Mouse (Mus musculus): ENCODE results near the gene Zfp446.
A peak's percentile ranks its signal among the peaks of the same experiment; 100 is the strongest.

The Zfp446 gene

GRCm38 (mm10) chr7:12987409-12988189 lies 10.0 kb downstream of the Zfp446 start:
- no peak for DNase-seq (ENCODE audit: low spot score)

- no peak for DNase-seq (ENCODE audit: low spot score)
Observed at GRCm38 (mm10) chr7:12992222-12992621, 14.6 kb downstream of the Zfp446 start.

- no peak for DNase-seq (ENCODE audit: low spot score)
Observed at GRCm38 (mm10) chr7:12993148-12993547, 15.5 kb downstream of the Zfp446 start.

GRCm38 (mm10) chr7:12995862-12996261 lies 18.2 kb downstream of the Zfp446 start:
- no peak for DNase-seq (ENCODE audit: low spot score)

- DNase-seq (ENCODE audit: low spot score), result no peak
Observed at GRCm38 (mm10) chr7:12997230-12997629, 19.6 kb downstream of the Zfp446 start.

- no peak for DNase-seq (ENCODE audit: low spot score)
Observed at GRCm38 (mm10) chr7:12998053-12998452, 20.4 kb downstream of the Zfp446 start, which contains the start of gene Slc27a5. Gene Slc27a5, minus strand, starts transcription at chr7:12998192.

GRCm38 (mm10) chr7:12998851-12999250 lies 21.2 kb downstream of the Zfp446 start, which contains the start of gene Trim28:
Gene Trim28, plus strand, starts transcription at chr7:12999114.
- DNase-seq (ENCODE audit: low spot score), result no peak

GRCm38 (mm10) chr7:13001584-13001983 lies 23.9 kb downstream of the Zfp446 start:
- DNase-seq (ENCODE audit: low spot score), result no peak

- DNase-seq (ENCODE audit: low spot score), result no peak
Observed at GRCm38 (mm10) chr7:13003380-13003779, 25.7 kb downstream of the Zfp446 start.

GRCm38 (mm10) chr7:13006011-13006410 lies 28.4 kb downstream of the Zfp446 start:
- no peak for DNase-seq (ENCODE audit: low spot score)

GRCm38 (mm10) chr7:13006531-13006930 lies 28.9 kb downstream of the Zfp446 start:
- DNase-seq (ENCODE audit: low spot score), result no peak

- no peak for DNase-seq (ENCODE audit: low spot score)
Observed at GRCm38 (mm10) chr7:13007341-13008092, 29.9 kb downstream of the Zfp446 start.

- DNase-seq (ENCODE audit: low spot score), result peak; percentile 88
Observed at GRCm38 (mm10) chr7:13009143-13010004, 31.7 kb downstream of the Zfp446 start.

- DNase-seq (ENCODE audit: low spot score), result no peak
Observed at GRCm38 (mm10) chr7:13010005-13010908, 32.6 kb downstream of the Zfp446 start, which contains the start of gene Zbtb45. Gene Zbtb45, minus strand, starts transcription at chr7:13010034.

- no peak for DNase-seq (ENCODE audit: low spot score)
Observed at GRCm38 (mm10) chr7:13013671-13014070, 36.0 kb downstream of the Zfp446 start.

- no peak for DNase-seq (ENCODE audit: low spot score)
Observed at GRCm38 (mm10) chr7:13014275-13014839, 36.7 kb downstream of the Zfp446 start.

- DNase-seq (ENCODE audit: low spot score), result no peak
Observed at GRCm38 (mm10) chr7:13015217-13015616, 37.6 kb downstream of the Zfp446 start.

- peak; percentile 48 for DNase-seq (ENCODE audit: low spot score)
Observed at GRCm38 (mm10) chr7:13022773-13023535, 45.3 kb downstream of the Zfp446 start.

- peak; percentile 93 for DNase-seq (ENCODE audit: low spot score)
Observed at GRCm38 (mm10) chr7:13023928-13024731, 46.5 kb downstream of the Zfp446 start.

All from ovary, postnatal 14 days (tissue).